8 mouse cellular contexts compared by ENCODE assay signal in the genomic region with DNA sequence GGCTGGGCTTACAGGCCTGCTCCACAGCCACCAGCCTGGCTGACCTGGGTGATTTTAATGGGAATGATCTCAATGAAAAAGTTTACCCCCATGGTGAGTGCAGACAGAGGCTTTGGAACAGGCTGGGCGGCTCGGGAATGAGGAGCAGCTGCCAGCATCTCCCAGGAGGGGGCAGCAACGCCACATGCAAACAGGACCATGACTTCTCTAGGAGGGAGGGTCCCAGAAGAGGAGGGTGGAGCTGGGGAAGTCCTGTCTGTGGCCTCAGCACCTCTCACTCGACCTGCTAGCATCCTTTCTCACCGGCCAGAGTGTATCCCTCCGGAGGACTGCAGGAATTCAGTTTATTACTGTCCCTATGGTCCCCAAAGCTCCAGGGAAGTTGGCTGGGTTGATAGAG.
DNase-seq lines count a peak whose midpoint lies in the region; ATAC-seq lines count a peak whose summit lies in the region.

No protein-coding gene starts in this region.

- H3K27me3 ChIP-seq in intestine, embryonic 14.5 days (replicated peaks; ENCODE audit: control insufficient read depth, insufficient read depth, low read length), result no peaks in the 10 kb centered on the region

- no peak overlapping the region for H3K4me2 ChIP-seq in intestine, embryonic 14.5 days (ENCODE audit: low read length)

- DNase-seq in ZHBTc4 (ENCODE audit: low read depth, low spot score), result peak; percentile 94
- peak; percentile 82 for DNase-seq in gastrocnemius, postnatal 14 days
- peak; percentile 95 for DNase-seq in intestine, embryonic 14.5 days (ENCODE audit: low spot score)
- peak; percentile 80 to 86 for DNase-seq in left cerebral cortex, postnatal 10 days (ENCODE audit: extremely low spot score in 1 of 2, low spot score in 2 of 2)
- DNase-seq in right cerebral cortex, postnatal 10 days (ENCODE audit: low spot score in 2 of 2), result peak; percentile 86 to 89
- peak; percentile 47 for DNase-seq in urinary bladder, postnatal 10 days (ENCODE audit: low spot score)

- under 1% methylated on average over 6 of the region's 6 CpGs for WGBS in intestine, embryonic 14.5 days

- ATAC-seq in common myeloid progenitor, adult 5-6 weeks (replicated peaks; ENCODE audit: low read depth, poor library complexity, severe bottlenecking), result peak; percentile 98
- ATAC-seq in intestine, embryonic 14.5 days (replicated peaks; ENCODE audit: low FRiP score, low TSS enrichment, low read depth), result peak; percentile 81
- peak; percentile 99 for ATAC-seq in megakaryocyte progenitor cell, adult 5-6 weeks (replicated peaks; ENCODE audit: poor library complexity)

- no peak overlapping the region for H3K9ac ChIP-seq in intestine, embryonic 14.5 days (ENCODE audit: low read length)

- no peaks in the 10 kb centered on the region for H3K36me3 ChIP-seq in intestine, embryonic 14.5 days (ENCODE audit: control insufficient read depth, insufficient read depth, low read length)

- 0 out of 2 replicates have a peak, but pooled peaks cover 2% of the 10 kb centered on the region for H3K4me1 ChIP-seq in intestine, embryonic 14.5 days (replicated peaks; ENCODE audit: control insufficient read depth, insufficient read depth, low read length)

- no peaks in the 10 kb centered on the region for H3K9me3 ChIP-seq in intestine, embryonic 14.5 days (ENCODE audit: control insufficient read depth, low read length)

- intact Hi-C loops in gastrocnemius, postnatal 14 days (cut with DNase I; ENCODE audit: low total_unique reads), result loop anchor here (5.0 to 10.0 kb wide), 3 partner anchors 237 to 320 kb away; no protein-coding TSS in a partner anchor
- intact Hi-C loops in left cerebral cortex, postnatal 10 days (cut with DNase I), result loop anchor here (2.0 kb wide), 1 partner anchor 284 kb away; no protein-coding TSS in a partner anchor

- no peak overlapping the region for H3K27ac ChIP-seq in intestine, embryonic 14.5 days (ENCODE audit: low read depth)

- H3K4me3 ChIP-seq in intestine, embryonic 14.5 days (ENCODE audit: low read depth, low read length), result no peak overlapping the region
